Mouse (Mus musculus): ENCODE measurements around the gene Mrps2. TPM values are rescaled to one million over a fixed set of nuclear protein-coding genes. Genes with fewer than 3 reads are reported as not detected.

Mrps2 gene
- total and polyA plus RNA-seq, 3 experiments: 30.5 to 71.4 (median 70.3) TPM

DNA sequence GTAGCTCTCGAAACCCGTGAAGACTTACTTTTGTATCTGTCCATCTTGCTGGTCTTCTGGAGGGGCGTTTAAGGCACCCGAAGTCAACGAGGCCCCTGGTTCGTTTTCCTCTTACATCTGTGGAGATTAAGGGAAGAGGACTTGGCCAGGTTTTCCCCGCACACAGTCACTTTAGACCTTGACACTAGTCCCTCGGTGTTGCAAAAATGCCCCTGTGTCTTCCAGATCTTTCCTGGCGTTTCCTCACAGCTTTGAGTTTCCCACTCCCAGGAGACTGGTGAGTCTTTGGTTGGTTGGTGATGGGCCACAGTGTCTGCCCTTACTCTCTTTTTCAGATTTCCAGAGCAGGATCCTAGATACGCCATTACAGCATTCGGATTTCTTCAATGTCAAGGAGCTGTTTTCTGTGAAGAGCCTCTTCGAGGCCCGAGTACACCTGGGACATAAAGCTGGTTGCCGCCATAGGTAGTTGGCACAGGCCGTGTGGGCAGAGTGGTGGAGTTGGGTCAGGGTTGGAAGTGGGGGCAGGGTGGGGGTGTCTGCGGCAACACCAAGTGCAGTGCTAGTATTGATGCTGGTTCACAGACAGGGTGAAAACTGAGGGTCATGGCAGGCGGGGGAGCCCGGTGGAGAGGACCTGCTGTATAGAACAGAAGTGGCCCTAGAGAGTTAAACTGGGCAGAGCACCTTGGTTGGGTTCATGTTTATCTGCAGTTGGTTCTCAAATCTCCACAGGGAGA, 790 bp downstream of the Mrps2 start:
- H3K27ac ChIP-seq (ENCODE audit: control insufficient read depth, low read depth, low read length): no peak overlapping the region; the same call in 1 of the 2 replicates
- peaks cover 12% of the 10 kb centered on the region for H3K79me2 ChIP-seq (ENCODE audit: control insufficient read depth, insufficient read depth, low read length, poor library complexity)
- no peaks in the 10 kb centered on the region for H3K9me3 ChIP-seq (replicated peaks; ENCODE audit: insufficient read depth, low read length)
- DNase-seq (ENCODE audit: low read depth, low spot score): peak; percentile 38
- peak overlapping the region; percentile 82 to 86 for H3K4me3 ChIP-seq (ENCODE audit: control insufficient read depth in 1 of 2, insufficient read depth in 1 of 2, low read depth in 2 of 2, low read length in 2 of 2)
- peaks cover 3 to 12% of the 10 kb centered on the region in 2 experiments; a peak in 2 of 4 replicates for H3K4me1 ChIP-seq (ENCODE audit: control insufficient read depth in 1 of 2, insufficient read depth in 2 of 2, low read length in 2 of 2)
- TF ChIP-seq POLR2AphosphoS2 (IDR thresholded peaks at IDR 0.05; ENCODE audit: low read length): no peak
- no peak for TF ChIP-seq MXI1 (IDR thresholded peaks at IDR 0.05; ENCODE audit: low read depth, low read length)
- TF ChIP-seq GATA1 (IDR thresholded peaks at IDR 0.05; ENCODE audit: low read depth, low read length): no peak
- TF ChIP-seq SIN3A (IDR thresholded peaks at IDR 0.05; ENCODE audit: low read length): no peak
- H3K9ac ChIP-seq (ENCODE audit: control insufficient read depth, low read depth, low read length, poor library complexity, severe bottlenecking): peak overlapping the region; percentile 81
- H3K27me3 ChIP-seq (ENCODE audit: control insufficient read depth in 1 of 2, insufficient read depth in 2 of 2, low read length in 2 of 2): 0 out of 4 replicates have a peak, but pooled peaks cover 0 to under 1% of the 10 kb centered on the region in 2 experiments
- peaks cover 2% of the 10 kb centered on the region in 2 experiments; a peak in 3 of 4 replicates for H3K36me3 ChIP-seq (ENCODE audit: control insufficient read depth in 1 of 2, insufficient read depth in 2 of 2, low read length in 2 of 2)

DNA sequence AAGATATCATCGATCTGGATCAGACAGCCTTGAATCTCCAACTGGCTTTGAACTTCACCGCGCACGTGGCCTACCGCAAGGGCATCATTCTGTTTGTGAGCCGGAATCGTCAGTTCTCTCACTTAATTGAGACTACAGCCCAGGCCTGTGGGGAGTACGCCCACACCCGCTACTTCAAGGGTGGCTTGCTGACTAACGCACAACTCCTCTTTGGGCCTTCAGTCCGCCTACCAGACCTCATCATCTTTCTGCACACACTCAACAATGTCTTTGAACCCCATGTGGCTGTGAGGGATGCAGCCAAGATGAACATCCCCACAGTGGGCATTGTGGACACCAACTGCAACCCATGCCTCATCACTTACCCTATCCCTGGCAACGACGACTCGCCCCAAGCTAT, 1.6 kb downstream of the Mrps2 start:
- Histone ChIP-seq H3K27me3 (ENCODE audit: control insufficient read depth in 1 of 2, insufficient read depth in 2 of 2, low read length in 2 of 2) (0 out of 4 replicates have a peak, but pooled peaks cover 0 to 2% of the 10 kb centered on the region in 2 experiments), H3K79me2 (ENCODE audit: control insufficient read depth, insufficient read depth, low read length, poor library complexity) (peaks cover 12% of the 10 kb centered on the region), H3K9ac (ENCODE audit: control insufficient read depth, low read depth, low read length, poor library complexity, severe bottlenecking) (no peak overlapping the region), H3K36me3 (ENCODE audit: control insufficient read depth in 1 of 2, insufficient read depth in 2 of 2, low read length in 2 of 2) (peaks cover 2% of the 10 kb centered on the region in 2 experiments; a peak in 3 of 4 replicates), H3K4me3 (ENCODE audit: control insufficient read depth in 1 of 2, insufficient read depth in 1 of 2, low read depth in 2 of 2, low read length in 2 of 2) (no peak overlapping the region), H3K9me3 (replicated peaks; ENCODE audit: insufficient read depth, low read length) (no peaks in the 10 kb centered on the region), H3K4me1 (ENCODE audit: control insufficient read depth in 1 of 2, insufficient read depth in 2 of 2, low read length in 2 of 2) (peaks cover 3 to 12% of the 10 kb centered on the region in 2 experiments; a peak in 2 of 4 replicates), H3K27ac (ENCODE audit: control insufficient read depth, low read depth, low read length) (no peak overlapping the region)
- no peak for DNase-seq (ENCODE audit: low read depth, low spot score)
- TF ChIP-seq MYB (IDR thresholded peaks at IDR 0.05; ENCODE audit: low read depth, low read length): no peak
- no peak for TF ChIP-seq EP300 (IDR thresholded peaks at IDR 0.05; ENCODE audit: low read depth in 1 of 2, low read length in 2 of 2)
- TF ChIP-seq RAD21 (IDR thresholded peaks at IDR 0.05; ENCODE audit: low read depth, low read length): no peak
- no peak for TF ChIP-seq MEF2A (IDR thresholded peaks at IDR 0.05; ENCODE audit: extremely low read depth, insufficient replicate concordance, low read depth, low read length, poor library complexity, severe bottlenecking)
- TF ChIP-seq TBP (IDR thresholded peaks at IDR 0.05; ENCODE audit: low read depth, low read length): no peak
- TF ChIP-seq SIN3A (IDR thresholded peaks at IDR 0.05; ENCODE audit: low read length): no peak
- TF ChIP-seq ETS1 (IDR thresholded peaks at IDR 0.05; ENCODE audit: low read depth, low read length): no peak
- TF ChIP-seq TAL1 (IDR thresholded peaks at IDR 0.05; ENCODE audit: low read length): no peak
- no peak for TF ChIP-seq CTCF (IDR thresholded peaks at IDR 0.05 in 2 of 3, conservative IDR thresholded peaks at IDR 0.05 in 1 of 3; ENCODE audit: control insufficient read depth in 1 of 3, insufficient read depth in 1 of 3, low read depth in 2 of 3, low read length in 3 of 3, poor library complexity in 1 of 3, severe bottlenecking in 1 of 3)

DNA sequence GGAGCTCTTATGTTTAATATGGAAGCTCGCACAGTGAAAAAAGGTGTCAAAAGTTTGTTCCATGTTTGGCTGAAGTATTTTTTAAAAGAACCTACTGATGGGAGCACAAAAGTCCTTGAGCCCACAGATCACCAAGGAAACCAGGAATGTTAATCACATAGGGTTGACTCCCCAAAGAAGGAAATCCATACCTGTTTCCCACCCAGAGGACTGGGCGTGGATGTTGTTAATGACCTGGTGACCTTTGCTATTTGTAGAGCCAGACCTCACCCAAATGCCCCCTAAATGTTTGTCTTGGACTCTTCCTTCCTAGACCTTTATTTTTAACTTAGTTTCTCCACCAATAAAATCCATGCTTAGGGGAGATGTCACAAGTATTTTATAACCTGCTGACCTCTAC, 2.7 kb downstream of the Mrps2 start:
- peaks cover 12% of the 10 kb centered on the region for H3K79me2 ChIP-seq (ENCODE audit: control insufficient read depth, insufficient read depth, low read length, poor library complexity)
- no peak overlapping the region for H3K4me3 ChIP-seq (ENCODE audit: control insufficient read depth in 1 of 2, insufficient read depth in 1 of 2, low read depth in 2 of 2, low read length in 2 of 2)
- H3K36me3 ChIP-seq (ENCODE audit: control insufficient read depth in 1 of 2, insufficient read depth in 2 of 2, low read length in 2 of 2): peaks cover 2% of the 10 kb centered on the region in 2 experiments; a peak in 3 of 4 replicates
- H3K9me3 ChIP-seq (replicated peaks; ENCODE audit: insufficient read depth, low read length): no peaks in the 10 kb centered on the region
- DNase-seq (ENCODE audit: low read depth, low spot score): no peak
- H3K9ac ChIP-seq (ENCODE audit: control insufficient read depth, low read depth, low read length, poor library complexity, severe bottlenecking): no peak overlapping the region
- peaks cover 0 to 2% of the 10 kb centered on the region in 2 experiments; a peak in 1 of 4 replicates for H3K27me3 ChIP-seq (ENCODE audit: control insufficient read depth in 1 of 2, insufficient read depth in 2 of 2, low read length in 2 of 2)
- H3K4me1 ChIP-seq (ENCODE audit: control insufficient read depth in 1 of 2, insufficient read depth in 2 of 2, low read length in 2 of 2): peaks cover 3 to 12% of the 10 kb centered on the region in 2 experiments; a peak in 2 of 4 replicates
- TF ChIP-seq ZNF384 (IDR thresholded peaks at IDR 0.05; ENCODE audit: low read depth, low read length) (no peak), ELF1 (IDR thresholded peaks at IDR 0.05; ENCODE audit: low read depth, low read length) (no peak), ZC3H11A (IDR thresholded peaks at IDR 0.05; ENCODE audit: low read depth, low read length) (no peak)
- no peak overlapping the region for H3K27ac ChIP-seq (ENCODE audit: control insufficient read depth, low read depth, low read length)
